Mouse (Mus musculus) naive thymus-derived CD4-positive, alpha-beta T cell, adult 5 months (primary cell): ENCODE results near the gene Meaf6. TPM values are rescaled to one million over a fixed set of nuclear protein-coding genes. Genes with fewer than 3 reads are reported as not detected.

Experiments
- polyA plus RNA-seq: library from polyadenylated mRNA; unstranded; fragments of 100-300 nt; shearing (Covaris generic); gene quantifications from one replicate; pipeline ENCODE4 v1.2.1, GENCODE M21; 2017

Gene Meaf6
- 47.3 TPM for polyA plus RNA-seq

GRCm38 (mm10) chr4:125084403-125085345, at the start of gene Meaf6:
Gene Meaf6, plus strand, starts transcription at chr4:125085134.

GRCm38 (mm10) chr4:125065517-125066307, 19.2 kb upstream of the Meaf6 start, which contains the start of gene Dnali1:
Gene Dnali1, minus strand, starts transcription at chr4:125065703.

GRCm38 (mm10) chr4:125066490-125067370, 18.2 kb upstream of the Meaf6 start, which contains the start of gene Snip1:
Gene Snip1, plus strand, starts transcription at chr4:125066672.

GRCm38 (mm10) chr4:125127305-125128084, 42.6 kb downstream of the Meaf6 start, which contains the start of gene Zc3h12a:
Gene Zc3h12a, minus strand, starts transcription at chr4:125127840.

Other genes starting within 250 kb of the Meaf6 start
- 154 TPM for gene Yrdc, start 234.5 kb upstream of the Meaf6 start, polyA plus RNA-seq
- 24.0 TPM for gene 1110065P20Rik, start 233.9 kb upstream of the Meaf6 start, polyA plus RNA-seq
- 2.3 TPM for gene Maneal, start 223.0 kb upstream of the Meaf6 start, polyA plus RNA-seq
- gene Epha10, start 204.2 kb upstream of the Meaf6 start, polyA plus RNA-seq, result not detected
- gene 9930104L06Rik, start 148.1 kb upstream of the Meaf6 start, polyA plus RNA-seq, result 9.8 TPM
- 1.5 TPM for gene Cdca8, start 145.8 kb upstream of the Meaf6 start, polyA plus RNA-seq
- gene Rspo1, start 98.7 kb upstream of the Meaf6 start, polyA plus RNA-seq, result not detected
- 109 TPM for gene Gnl2, start 68.5 kb upstream of the Meaf6 start, polyA plus RNA-seq
- not detected for gene Dnali1, start 19.4 kb upstream of the Meaf6 start, polyA plus RNA-seq
- 40.9 TPM for gene Snip1, start 18.5 kb upstream of the Meaf6 start, polyA plus RNA-seq
- 43.1 TPM for gene Zc3h12a, start 42.7 kb downstream of the Meaf6 start, polyA plus RNA-seq